Comparison of ENCODE assay signal across 7 mouse cellular contexts in genomic region chr8:110845821-110846404, GRCm38 (mm10). TPM values are rescaled to one million over a fixed set of nuclear protein-coding genes. Genes with fewer than 3 reads are reported as not detected.
A peak's percentile ranks its signal among the peaks of the same experiment; 100 is the strongest.
DNase-seq lines count a peak whose midpoint lies in the region; ATAC-seq lines count a peak whose summit lies in the region.

No protein-coding gene starts in this region.

- peak overlapping the region; percentile 94 for H3K9ac ChIP-seq in hindbrain, embryonic 14.5 days
- H3K9ac ChIP-seq in midbrain, embryonic 15.5 days, result peak overlapping the region; percentile 77

- 12% methylated on average over 17 of the region's 17 CpGs for WGBS in hindbrain, embryonic 14.5 days
- WGBS in midbrain, embryonic 15.5 days, result 12% methylated on average over 17 of the region's 17 CpGs

- H3K27me3 ChIP-seq in hindbrain, embryonic 14.5 days (ENCODE audit: control insufficient read depth, insufficient read depth, low read length), result no peaks in the 10 kb centered on the region
- no peaks in the 10 kb centered on the region for H3K27me3 ChIP-seq in midbrain, embryonic 15.5 days (replicated peaks)

- H3K36me3 ChIP-seq in hindbrain, embryonic 14.5 days (replicated peaks; ENCODE audit: control insufficient read depth, insufficient read depth), result peaks cover 52% of the 10 kb centered on the region
- H3K36me3 ChIP-seq in midbrain, embryonic 15.5 days (replicated peaks), result peaks cover 37% of the 10 kb centered on the region

- H3K4me1 ChIP-seq in hindbrain, embryonic 14.5 days (replicated peaks; ENCODE audit: control insufficient read depth, insufficient read depth, low read length), result peaks cover 19% of the 10 kb centered on the region
- H3K4me1 ChIP-seq in midbrain, embryonic 15.5 days, result peaks cover 32% of the 10 kb centered on the region

- H3K4me2 ChIP-seq in hindbrain, embryonic 14.5 days (replicated peaks), result peak overlapping the region; percentile 71
- H3K4me2 ChIP-seq in midbrain, embryonic 15.5 days, result peak overlapping the region; percentile 71

- DNase-seq in spleen, postnatal 10 days (ENCODE audit: low spot score in 2 of 2), result peak; percentile 20 to 22
- DNase-seq in spleen, postnatal 36 days (ENCODE audit: low spot score in 2 of 2), result no peak
- DNase-seq in embryo, embryonic 10.5 days (ENCODE audit: low spot score), result peak; percentile 57
- DNase-seq in hindbrain, embryonic 14.5 days (ENCODE audit: low spot score), result no peak
- no peak for DNase-seq in cerebellum, postnatal 10 days
- DNase-seq in right cerebral cortex, adult 18-20 months, result no peak

- no peaks in the 10 kb centered on the region for H3K9me3 ChIP-seq in hindbrain, embryonic 14.5 days (ENCODE audit: control insufficient read depth, low read length)
- no peaks in the 10 kb centered on the region for H3K9me3 ChIP-seq in midbrain, embryonic 15.5 days

- H3K4me3 ChIP-seq in hindbrain, embryonic 14.5 days (replicated peaks; ENCODE audit: low read length), result peak overlapping the region; percentile 92
- peak overlapping the region; percentile 72 for H3K4me3 ChIP-seq in midbrain, embryonic 15.5 days

- no peak for ATAC-seq in hindbrain, embryonic 14.5 days (ENCODE audit: low FRiP score)
- no peak for ATAC-seq in midbrain, embryonic 15.5 days (replicated peaks)

- peak overlapping the region; percentile 88 for H3K27ac ChIP-seq in hindbrain, embryonic 14.5 days
- H3K27ac ChIP-seq in midbrain, embryonic 15.5 days, result peak overlapping the region; percentile 84

RNA-seq across cellular contexts. Expression of gene Cog4, which starts 0.5 kb away (rescaled TPM):
- polyA plus RNA-seq in hindbrain, embryonic 14.5 days (2014; fragmentation: Nextera tagmentation; extraction: Ambion mirVana), result 66.7 and 73.0 TPM in 2 replicates
- polyA plus RNA-seq in midbrain, embryonic 15.5 days (2015; fragmentation: Nextera tagmentation; extraction: Ambion mirVana), result 74.9 and 77.1 TPM in 2 replicates

RNA-seq across cellular contexts. Expression of gene Sf3b3, which starts 0.7 kb away (rescaled TPM):
- polyA plus RNA-seq in hindbrain, embryonic 14.5 days (2014; fragmentation: Nextera tagmentation; extraction: Ambion mirVana), result 92.2 and 102 TPM in 2 replicates
- polyA plus RNA-seq in midbrain, embryonic 15.5 days (2015; fragmentation: Nextera tagmentation; extraction: Ambion mirVana), result 99.3 and 101 TPM in 2 replicates

RNA-seq across cellular contexts. Expression of gene Il34, which starts 40.2 kb away (rescaled TPM):
- polyA plus RNA-seq in hindbrain, embryonic 14.5 days (2014; fragmentation: Nextera tagmentation; extraction: Ambion mirVana), result 5.4 and 6.1 TPM in 2 replicates
- polyA plus RNA-seq in midbrain, embryonic 15.5 days (2015; fragmentation: Nextera tagmentation; extraction: Ambion mirVana), result 6.9 and 8.2 TPM in 2 replicates

RNA-seq across cellular contexts. Expression of gene Fuk, which starts 56.4 kb away (rescaled TPM):
- 5.0 and 5.8 TPM in 2 replicates for polyA plus RNA-seq in hindbrain, embryonic 14.5 days (2014; fragmentation: Nextera tagmentation; extraction: Ambion mirVana)
- 7.3 and 8.0 TPM in 2 replicates for polyA plus RNA-seq in midbrain, embryonic 15.5 days (2015; fragmentation: Nextera tagmentation; extraction: Ambion mirVana)

Comparison
In these comparisons a context has a peak if more than half of its experiments do, and no peak if none do; other contexts are left out.
1. DNase-seq: peak in spleen, postnatal 10 days (2 of 2) and embryo, embryonic 10.5 days (single experiment); none in spleen, postnatal 36 days (0 of 2), hindbrain, embryonic 14.5 days (single experiment), cerebellum, postnatal 10 days (0 of 2) and right cerebral cortex, adult 18-20 months (single experiment).